Mouse (Mus musculus) kidney, adult 2 months (tissue): ENCODE results near the gene Zdhhc13. TPM values are rescaled to one million over a fixed set of nuclear protein-coding genes. Genes with fewer than 3 reads are reported as not detected.

Experiments
- DNase-seq: peaks from one replicate; pipeline ENCODE4 v3.0.0; 2021
- H3K27ac ChIP-seq: fragments of 200-500 bp; 2 replicates; pipeline ENCODE4 v1.5.1; 2012; ENCODE audit warnings: low read depth, low read length, control low read depth, inconsistent platforms; ENCODE audit not compliant: insufficient read depth
- H3K27me3 ChIP-seq: fragments of 200-500 bp; replicated peaks from 2 replicates; pipeline ENCODE4 v1.6.1; 2012; ENCODE audit warnings: mild to moderate bottlenecking, moderate library complexity, low read length, inconsistent platforms; ENCODE audit not compliant: control insufficient read depth, insufficient read depth
- H3K36me3 ChIP-seq: fragments of 200-500 bp; 2 replicates; pipeline ENCODE4 v1.6.1; 2012; ENCODE audit warnings: mild to moderate bottlenecking, moderate library complexity, low read length, inconsistent platforms; ENCODE audit not compliant: control insufficient read depth, insufficient read depth
- H3K4me1 ChIP-seq: fragments of 200-500 bp; 2 replicates; pipeline ENCODE4 v1.6.1; 2011; ENCODE audit warnings: low read length; ENCODE audit not compliant: control insufficient read depth, insufficient read depth
- H3K4me3 ChIP-seq: fragments of 200-500 bp; 2 replicates; pipeline ENCODE4 v1.5.1; 2011; ENCODE audit warnings: mild to moderate bottlenecking, low read depth, low read length, control low read depth; ENCODE audit not compliant: insufficient read depth
- CTCF ChIP-seq: fragments of 200-500 bp; conservative IDR thresholded peaks from 2 replicates; pipeline ENCODE4 v1.5.1; 2011; ENCODE audit warnings: low read depth, mild to moderate bottlenecking, control low read depth, low read length, moderate library complexity, mixed read lengths; ENCODE audit not compliant: insufficient read depth, insufficient read length
- POLR2A ChIP-seq: fragments of 200-500 bp; IDR thresholded peaks from one replicate; pipeline ENCODE4 v1.6.1; 2011; ENCODE audit warnings: low read depth, low read length, control low read depth
- WGBS: fragments of 180-500 bp; shearing (Covaris S2); methylation state at CpG from one replicate; pipeline ENCODE4 v1.1.7; 2018; 5-methylcytosine and 5-hydroxymethylcytosine counted together
- polyA plus RNA-seq: library from polyadenylated mRNA; depleted of rRNA; stranded (reverse); fragments of >200 nt; gene quantifications from 2 replicates; pipeline ENCODE4 v1.2.3, GENCODE M21; 2012; rRNA removed

The Zdhhc13 gene
- 7.8 and 9.6 TPM in 2 replicates for polyA plus RNA-seq

DNA sequence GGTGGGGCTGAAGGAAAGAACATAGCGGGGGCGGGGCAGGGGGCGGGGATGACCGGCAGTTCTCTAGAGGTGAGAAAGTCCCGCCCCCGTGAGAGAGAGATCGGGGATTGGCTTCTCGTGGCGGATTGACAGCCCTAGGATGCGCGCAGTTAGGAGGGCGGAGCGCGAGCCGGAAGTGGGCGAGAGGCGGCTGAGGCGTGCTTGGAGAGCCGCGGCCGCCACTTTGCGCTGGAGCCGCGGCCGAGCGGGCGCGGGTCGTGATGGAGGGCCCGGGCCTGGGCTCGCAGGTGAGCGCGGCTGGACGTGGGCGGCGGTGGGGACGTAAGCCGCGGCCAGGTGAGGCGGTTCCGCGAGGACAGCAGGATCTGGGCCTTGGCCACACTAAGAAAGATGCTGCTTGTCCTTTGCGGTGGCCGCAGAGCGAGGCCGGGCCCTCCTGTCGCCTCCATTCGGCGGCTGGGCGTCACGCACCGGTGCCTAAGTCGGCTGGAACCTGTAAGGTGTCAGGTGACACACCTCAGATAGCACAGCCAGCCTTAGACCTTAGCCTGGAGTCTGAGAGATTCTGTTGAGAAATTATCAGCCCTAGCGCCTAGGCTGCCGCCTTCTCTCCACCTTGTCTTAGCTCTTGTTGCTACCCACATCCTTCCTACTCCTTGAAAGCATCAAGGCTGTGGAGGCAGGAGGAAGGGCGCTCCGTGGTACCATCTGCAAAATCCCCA is at the start of gene Zdhhc13:
Zdhhc13 (plus strand) TSS at position 153 of the 722 bp plus-strand sequence.
- peak within 1 kb of the TSS; percentile 80 for H3K27ac ChIP-seq
- H3K36me3 ChIP-seq: no peaks in the 10 kb centered on the region
- DNase-seq: peak; percentile 97
- TF ChIP-seq CTCF: no peak
- no peak for TF ChIP-seq POLR2A
- under 1% methylated on average over 56 of the region's 57 CpGs for WGBS
- peak within 1 kb of the TSS; percentile 84 for H3K4me3 ChIP-seq
- no peaks in the 10 kb centered on the region for H3K27me3 ChIP-seq
- peaks cover 8% of the 10 kb centered on the region; the same call in 1 of the 2 replicates for H3K4me1 ChIP-seq

- Histone ChIP-seq H3K4me3 (peak overlapping the region; percentile 25), H3K27me3 (no peaks in the 10 kb centered on the region), H3K4me1 (no peaks in the 10 kb centered on the region), H3K27ac (no peak overlapping the region), H3K36me3 (no peaks in the 10 kb centered on the region)
- WGBS: under 1% methylated on average over 24 of the region's 24 CpGs
- peak; percentile 82 for DNase-seq
- no peak for TF ChIP-seq POLR2A
- TF ChIP-seq CTCF: peak; percentile 80
Observed at GRCm38 (mm10) chr7:48749298-48750163, 39.3 kb upstream of the Zdhhc13 start.

- WGBS: 36% methylated on average over 8 of the region's 8 CpGs
- no peak for TF ChIP-seq CTCF
- no peak for TF ChIP-seq POLR2A
- H3K4me3 ChIP-seq: no peak overlapping the region
- DNase-seq: peak; percentile 74
- no peaks in the 10 kb centered on the region for H3K27me3 ChIP-seq
- no peaks in the 10 kb centered on the region for H3K4me1 ChIP-seq
- H3K27ac ChIP-seq: no peak overlapping the region
- H3K36me3 ChIP-seq: no peaks in the 10 kb centered on the region
Observed at GRCm38 (mm10) chr7:48750164-48750809, 38.5 kb upstream of the Zdhhc13 start.

DNA sequence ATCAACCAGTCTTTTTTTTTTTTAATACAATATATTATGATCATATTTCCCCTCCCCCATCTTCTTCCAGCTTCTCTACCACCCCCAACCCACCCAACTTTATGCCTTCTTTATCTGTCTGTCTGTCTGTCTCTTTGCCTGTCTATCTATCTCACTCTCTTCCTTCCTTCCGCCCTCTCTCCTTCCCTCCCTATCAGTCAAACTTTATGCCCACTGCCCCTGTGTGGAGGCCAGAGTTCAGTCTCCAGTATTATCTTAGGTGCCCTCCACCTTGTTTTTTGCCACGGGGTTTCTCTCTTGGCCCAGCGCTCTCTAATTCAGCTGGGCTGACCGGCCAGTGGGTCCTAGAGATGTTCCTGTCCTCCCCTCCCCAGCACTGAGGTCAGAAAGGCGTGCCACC is 37.6 kb upstream of the Zdhhc13 start:
- Histone ChIP-seq H3K4me1 (no peaks in the 10 kb centered on the region), H3K36me3 (no peaks in the 10 kb centered on the region), H3K4me3 (no peak overlapping the region), H3K27ac (no peak overlapping the region), H3K27me3 (no peaks in the 10 kb centered on the region)
- DNase-seq: no peak
- 75% methylated on average over 5 of the region's 5 CpGs for WGBS
- TF ChIP-seq POLR2A (no peak), CTCF (no peak)

DNA sequence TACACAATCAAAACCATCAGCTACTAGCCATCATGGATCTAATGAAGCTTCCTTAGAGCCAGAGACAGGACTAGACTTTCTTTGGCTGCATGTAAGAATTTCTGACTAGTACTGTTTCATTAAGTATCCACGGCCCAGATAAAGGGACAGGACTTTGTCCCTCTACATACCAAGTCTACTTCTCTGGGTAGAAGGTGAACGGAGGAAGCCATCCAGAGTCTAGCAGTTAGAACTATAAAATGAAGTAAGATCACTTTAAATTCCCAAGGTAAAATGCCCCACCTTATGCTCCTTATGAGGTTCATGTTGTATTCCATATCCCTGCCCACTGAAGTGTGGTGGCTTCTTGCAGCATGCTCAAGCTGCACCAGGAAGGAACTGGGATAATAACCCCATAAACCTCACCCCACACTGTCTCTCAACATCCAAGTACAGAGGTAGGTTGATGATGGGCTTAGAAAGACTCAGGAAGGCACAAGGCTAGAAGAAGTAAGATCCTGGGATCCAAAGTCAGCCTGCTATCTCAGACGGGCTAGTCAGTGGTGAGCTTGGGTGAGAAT is 34.3 kb upstream of the Zdhhc13 start:
- Histone ChIP-seq H3K27me3 (no peaks in the 10 kb centered on the region), H3K27ac (no peak overlapping the region), H3K36me3 (no peaks in the 10 kb centered on the region), H3K4me3 (no peak overlapping the region), H3K4me1 (no peaks in the 10 kb centered on the region)
- WGBS: 67% methylated on average over 3 of the region's 3 CpGs
- no peak for DNase-seq
- no peak for TF ChIP-seq CTCF
- no peak for TF ChIP-seq POLR2A

- Histone ChIP-seq H3K27ac (no peak overlapping the region), H3K36me3 (no peaks in the 10 kb centered on the region), H3K4me1 (no peaks in the 10 kb centered on the region), H3K4me3 (no peak overlapping the region), H3K27me3 (no peaks in the 10 kb centered on the region)
- 52% methylated on average over 3 of the region's 3 CpGs for WGBS
- TF ChIP-seq POLR2A (no peak), CTCF (no peak)
- DNase-seq: no peak
Observed at GRCm38 (mm10) chr7:48755825-48756224, 33.0 kb upstream of the Zdhhc13 start.
